Mouse (Mus musculus) limb, embryonic 11.5 days (tissue): ENCODE measurements around the gene 2010315B03Rik. TPM values are rescaled to one million over a fixed set of nuclear protein-coding genes. Genes with fewer than 3 reads are reported as not detected.
"Not testable (repeated sequence)": the region's sequence is repeated elsewhere in the genome, so short reads cannot be mapped to it uniquely, and the experiment has no call there.

ENCODE experiments used
- ATAC-seq: fragments of 200-750 bp; cut with Nextera tagmentation; 2 replicates; pipeline ENCODE4 v1.8.0; 2017; ENCODE audit warnings: low read depth; ENCODE audit not compliant: insufficient number of reproducible peaks, low FRiP score, low TSS enrichment
- DNase-seq: peaks from one replicate; pipeline ENCODE4 v3.0.0-alpha.2; 2015; ENCODE audit warnings: low spot score
- H3K27ac ChIP-seq: fragments of 300-500 bp; sonication (generic); replicated peaks from 2 replicates; pipeline ENCODE4 v1.5.1; 2014; ENCODE audit warnings: low read depth, mild to moderate bottlenecking, low read length
- H3K27me3 ChIP-seq: fragments of 300-500 bp; sonication (generic); 2 replicates; pipeline ENCODE4 v1.6.1; 2014; ENCODE audit warnings: mild to moderate bottlenecking, low read length, mixed read lengths; ENCODE audit not compliant: control insufficient read depth, insufficient read depth
- H3K36me3 ChIP-seq: fragments of 300-500 bp; sonication (generic); 2 replicates; pipeline ENCODE4 v1.6.1; 2014; ENCODE audit warnings: mild to moderate bottlenecking, low read length, moderate library complexity, mixed read lengths; ENCODE audit not compliant: control insufficient read depth, insufficient read depth
- H3K4me1 ChIP-seq: fragments of 300-500 bp; sonication (generic); 2 replicates; pipeline ENCODE4 v1.6.1; 2014; ENCODE audit warnings: low read length, mixed read lengths; ENCODE audit not compliant: control insufficient read depth, insufficient read depth
- H3K4me2 ChIP-seq: fragments of 300-500 bp; sonication (generic); 2 replicates; pipeline ENCODE4 v1.6.1; 2014; ENCODE audit warnings: low read depth, mild to moderate bottlenecking, moderate library complexity; ENCODE audit not compliant: severe bottlenecking
- H3K4me3 ChIP-seq: fragments of 300-500 bp; sonication (generic); 2 replicates; pipeline ENCODE4 v1.5.1; 2014; ENCODE audit warnings: low read depth, low read length
- H3K9ac ChIP-seq: fragments of 300-500 bp; sonication (generic); 2 replicates; pipeline ENCODE4 v1.6.1; 2014; ENCODE audit warnings: mild to moderate bottlenecking, low read length
- H3K9me3 ChIP-seq: fragments of 300-500 bp; sonication (generic); 2 replicates; pipeline ENCODE4 v1.6.1; 2016; ENCODE audit warnings: low read length; ENCODE audit not compliant: control insufficient read depth
- WGBS: fragments of 180-500 bp; shearing (Covaris S2); extraction: QIAGEN DNeasy Blood & Tissue Kit; methylation state at CpG from one replicate; pipeline ENCODE4 v1.1.7; 2014; 5-methylcytosine and 5-hydroxymethylcytosine counted together
- polyA plus RNA-seq: library from polyadenylated mRNA; unstranded; fragments of >200 nt; fragmentation: Nextera tagmentation; extraction: Ambion mirVana; gene quantifications from 2 replicates; pipeline ENCODE4 v1.2.1, GENCODE M21; 2014

2010315B03Rik gene
- polyA plus RNA-seq, 1 experiment from 2014 or later: 3.5 TPM

- H3K4me1 ChIP-seq: no peaks in the 10 kb centered on the region
- DNase-seq (no peak), ATAC-seq (no peak)
- peaks cover 2% of the 10 kb centered on the region; the same call in 1 of the 2 replicates for H3K9me3 ChIP-seq
- H3K4me2 ChIP-seq: no peak overlapping the region
- H3K4me3 ChIP-seq: no peak overlapping the region
- H3K36me3 ChIP-seq: peaks cover 14% of the 10 kb centered on the region
- no peak overlapping the region for H3K9ac ChIP-seq
- no peak overlapping the region for H3K27ac ChIP-seq
- H3K27me3 ChIP-seq: no peaks in the 10 kb centered on the region
Observed at GRCm38 (mm10) chr9:124273172-124273571, 39.3 kb downstream of the 2010315B03Rik start.

GRCm38 (mm10) chr9:124267929-124268328 lies 44.6 kb downstream of the 2010315B03Rik start:
- DNase-seq (no peak), ATAC-seq (peak; percentile 71; the same call in 1 of the 2 replicates)
- Histone ChIP-seq H3K4me2 (no peak overlapping the region), H3K27me3 (no peaks in the 10 kb centered on the region), H3K4me3 (no peak overlapping the region), H3K36me3 (peaks cover 14% of the 10 kb centered on the region), H3K4me1 (no peaks in the 10 kb centered on the region), H3K9ac (no peak overlapping the region), H3K9me3 (peaks cover 2% of the 10 kb centered on the region; the same call in 1 of the 2 replicates), H3K27ac (no peak overlapping the region)
- WGBS: 38% methylated on average over 2 of the region's 2 CpGs

- H3K9me3 ChIP-seq: peaks cover 2% of the 10 kb centered on the region; the same call in 1 of the 2 replicates
- H3K36me3 ChIP-seq: peaks cover 14% of the 10 kb centered on the region
- H3K4me2 ChIP-seq: no peak overlapping the region
- H3K4me1 ChIP-seq: no peaks in the 10 kb centered on the region
- H3K9ac ChIP-seq: no peak overlapping the region
- H3K27ac ChIP-seq: no peak overlapping the region
- DNase-seq: no peak
- no peak overlapping the region for H3K4me3 ChIP-seq
- no peaks in the 10 kb centered on the region for H3K27me3 ChIP-seq
- ATAC-seq: no peak
Observed at GRCm38 (mm10) chr9:124267493-124267892, 45.0 kb downstream of the 2010315B03Rik start.

- Histone ChIP-seq H3K4me3 (no peak overlapping the region), H3K27me3 (no peaks in the 10 kb centered on the region)
- no peak for ATAC-seq
Observed at GRCm38 (mm10) chr9:124262987-124263717, 49.3 kb downstream of the 2010315B03Rik start.

GRCm38 (mm10) chr9:124258067-124258556 lies 54.4 kb downstream of the 2010315B03Rik start:
- H3K4me2 ChIP-seq: no peak overlapping the region
- peaks cover 8% of the 10 kb centered on the region; the same call in 1 of the 2 replicates for H3K9me3 ChIP-seq
- H3K27me3 ChIP-seq: no peaks in the 10 kb centered on the region
- no peaks in the 10 kb centered on the region for H3K4me1 ChIP-seq
- no peak overlapping the region for H3K27ac ChIP-seq
- ATAC-seq: no peak
- H3K9ac ChIP-seq: no peak overlapping the region
- H3K4me3 ChIP-seq: no peak overlapping the region
- 77% methylated on average over 4 of the region's 4 CpGs for WGBS
- DNase-seq: no peak
- H3K36me3 ChIP-seq: no peaks in the 10 kb centered on the region

More at GRCm38 (mm10) chr9:124262987-124263717, 49.3 kb downstream of the 2010315B03Rik start:
- Histone ChIP-seq H3K27ac (no peak overlapping the region), H3K36me3 (no peaks in the 10 kb centered on the region), H3K4me1 (no peaks in the 10 kb centered on the region), H3K9ac (no peak overlapping the region), H3K9me3 (no peaks in the 10 kb centered on the region), H3K4me2 (no peak overlapping the region)
- WGBS: 87% methylated on average over 4 of the region's 4 CpGs
- no peak for DNase-seq

GRCm38 (mm10) chr9:124257200-124258066 lies 55.1 kb downstream of the 2010315B03Rik start:
- ATAC-seq (peak; percentile 70), DNase-seq (peak; percentile 86)
- Histone ChIP-seq H3K27ac (no peak overlapping the region), H3K36me3 (no peaks in the 10 kb centered on the region), H3K9me3 (peaks cover 8% of the 10 kb centered on the region; the same call in 1 of the 2 replicates), H3K9ac (no peak overlapping the region), H3K4me3 (no peak overlapping the region), H3K4me1 (no peaks in the 10 kb centered on the region), H3K27me3 (no peaks in the 10 kb centered on the region), H3K4me2 (no peak overlapping the region)
- WGBS: 63% methylated on average over 1 of the region's 1 CpGs

- not testable (repeated sequence) for H3K4me3 ChIP-seq, H3K4me2 ChIP-seq, H3K9ac ChIP-seq, H3K27ac ChIP-seq, H3K4me1 ChIP-seq, H3K36me3 ChIP-seq, H3K9me3 ChIP-seq, H3K27me3 ChIP-seq
- WGBS: 17% methylated on average over 1 of the region's 1 CpGs
- DNase-seq (peak; percentile 57), ATAC-seq (peak; percentile 70; the same call in 1 of the 2 replicates)
Observed at GRCm38 (mm10) chr9:124256271-124257199, 56.0 kb downstream of the 2010315B03Rik start.
